Mouse (Mus musculus): Measurements from ENCODE around the gene Pir.

DNA sequence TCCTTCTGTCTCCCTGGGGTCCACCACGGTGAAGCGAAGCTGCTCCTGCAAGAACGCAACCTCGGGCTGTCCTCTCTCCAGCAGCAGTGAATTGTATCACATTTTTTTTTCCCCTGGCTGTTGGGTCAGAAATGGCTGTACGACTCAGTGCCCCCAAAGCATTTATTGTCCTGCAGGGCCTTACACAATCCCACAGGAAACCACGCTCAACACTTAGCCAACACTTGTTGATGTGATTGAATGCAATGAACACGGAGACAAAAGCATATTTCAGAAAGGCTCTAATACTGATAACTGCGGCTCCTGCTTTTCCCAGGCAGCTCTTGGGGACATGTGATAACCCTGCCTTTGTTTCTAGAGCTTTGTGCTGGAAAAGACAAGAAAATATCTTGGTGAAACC is 11.1 kb upstream of the Pir start, which contains the start of gene Bmx:
- no peak for TF ChIP-seq CEBPB (IDR thresholded peaks at IDR 0.05; ENCODE audit: low read depth)
- no peak for TF ChIP-seq USF1 (IDR thresholded peaks at IDR 0.05; ENCODE audit: low read depth)
- no peak for TF ChIP-seq MAX (IDR thresholded peaks at IDR 0.05)
- TF ChIP-seq CTCF (IDR thresholded peaks at IDR 0.05; ENCODE audit: control insufficient read depth, insufficient read depth, insufficient read length): no peak
- TF ChIP-seq MYOG (IDR thresholded peaks at IDR 0.05; ENCODE audit: control insufficient read depth, extremely low read depth, insufficient read length): no peak
- no peak for TF ChIP-seq MYOD1 (IDR thresholded peaks at IDR 0.05; ENCODE audit: control insufficient read depth, insufficient read length, low read depth)

Data from C2C12 (cell line).